ENCODE assay signal across 8 mouse cellular contexts in the genomic region with DNA sequence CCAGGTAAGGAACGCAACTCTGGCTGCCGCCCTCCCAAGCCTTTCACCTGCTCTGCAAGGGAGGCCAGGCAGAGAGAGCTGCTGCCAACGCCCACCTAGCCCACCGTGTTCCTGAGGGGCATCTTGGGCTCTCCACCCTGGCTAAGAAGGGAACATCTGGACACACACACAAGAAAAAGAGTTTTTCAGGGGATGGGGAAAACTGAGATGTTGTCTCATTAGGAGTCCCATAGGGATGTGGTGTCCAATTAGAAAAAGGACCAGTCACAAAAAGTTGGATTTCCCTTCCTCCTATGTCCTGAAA. TPM values are rescaled to one million over a fixed set of nuclear protein-coding genes. Genes with fewer than 3 reads are reported as not detected.
DNase-seq lines count a peak whose midpoint lies in the region; ATAC-seq and TF ChIP-seq lines count a peak whose summit lies in the region.

No protein-coding gene starts in this region.

- no peak overlapping the region for H3K9ac ChIP-seq in heart, embryonic 11.5 days (ENCODE audit: low read depth, low read length)
- peak overlapping the region; percentile 62; the same call in 1 of the 2 replicates for H3K9ac ChIP-seq in forebrain, postnatal 0 days
- no peak overlapping the region; the same call in 1 of the 2 replicates for H3K9ac ChIP-seq in liver, embryonic 16.5 days (ENCODE audit: low read depth, low read length)

- H3K4me2 ChIP-seq in heart, embryonic 11.5 days: peak overlapping the region; percentile 77
- H3K4me2 ChIP-seq in forebrain, postnatal 0 days (ENCODE audit: low read depth): peak overlapping the region; percentile 55
- H3K4me2 ChIP-seq in liver, embryonic 16.5 days (ENCODE audit: low read depth, low read length): peak overlapping the region; percentile 90

- H3K36me3 ChIP-seq in heart, embryonic 11.5 days (ENCODE audit: control insufficient read depth, insufficient read depth, low read length): no peaks in the 10 kb centered on the region
- H3K36me3 ChIP-seq in E14TG2a.4 (ENCODE audit: insufficient read depth, low read length): no peaks in the 10 kb centered on the region
- no peaks in the 10 kb centered on the region for H3K36me3 ChIP-seq in forebrain, postnatal 0 days (ENCODE audit: insufficient read depth)
- H3K36me3 ChIP-seq in liver, embryonic 16.5 days (ENCODE audit: control insufficient read depth, insufficient read depth): no peaks in the 10 kb centered on the region

- no peaks in the 10 kb centered on the region for H3K9me3 ChIP-seq in heart, embryonic 11.5 days (replicated peaks; ENCODE audit: control insufficient read depth, low read length)
- no peaks in the 10 kb centered on the region for H3K9me3 ChIP-seq in E14TG2a.4 (ENCODE audit: low read length)
- no peaks in the 10 kb centered on the region for H3K9me3 ChIP-seq in forebrain, postnatal 0 days (ENCODE audit: low read length)
- H3K9me3 ChIP-seq in liver, embryonic 16.5 days (replicated peaks; ENCODE audit: control insufficient read depth, low read length): no peaks in the 10 kb centered on the region

- no peaks in the 10 kb centered on the region; the same call in 1 of the 2 replicates for H3K27me3 ChIP-seq in heart, embryonic 11.5 days (ENCODE audit: control insufficient read depth, insufficient read depth, low read length)
- peaks cover 2% of the 10 kb centered on the region; the same call in 1 of the 2 replicates for H3K27me3 ChIP-seq in E14TG2a.4 (ENCODE audit: insufficient read depth, low read length)
- H3K27me3 ChIP-seq in forebrain, postnatal 0 days (ENCODE audit: insufficient read depth, low read length): no peaks in the 10 kb centered on the region
- 0 out of 2 replicates have a peak, but pooled peaks cover 2% of the 10 kb centered on the region for H3K27me3 ChIP-seq in liver, embryonic 16.5 days (ENCODE audit: control insufficient read depth, insufficient read depth, low read depth, low read length)

- peak overlapping the region; percentile 52 for H3K4me3 ChIP-seq in heart, embryonic 11.5 days (ENCODE audit: low read depth, low read length)
- peak overlapping the region; percentile 82 for H3K4me3 ChIP-seq in E14TG2a.4 (replicated peaks; ENCODE audit: low read length)
- peak overlapping the region; percentile 54 for H3K4me3 ChIP-seq in forebrain, postnatal 0 days (ENCODE audit: low read depth, low read length)
- H3K4me3 ChIP-seq in liver, embryonic 16.5 days (ENCODE audit: low read depth, low read length): peak overlapping the region; percentile 74

- 14% methylated on average over 4 of the region's 4 CpGs for WGBS in heart, embryonic 11.5 days (ENCODE audit: insufficient replicate concordance)
- 30% methylated on average over 4 of the region's 4 CpGs for WGBS in forebrain, postnatal 0 days
- 14% methylated on average over 4 of the region's 4 CpGs for WGBS in liver, embryonic 16.5 days (ENCODE audit: insufficient replicate concordance)

- no peak for DNase-seq in heart, adult 8-10 months (ENCODE audit: low spot score)
- no peak for DNase-seq in forebrain, postnatal 0 days
- DNase-seq in thymus, postnatal 14 days: no peak
- DNase-seq in cerebellum, postnatal 4 days (ENCODE audit: low spot score in 2 of 2): no peak
- no peak for DNase-seq in B cell, adult 2 months

- no peak overlapping the region for H3K27ac ChIP-seq in heart, embryonic 11.5 days (ENCODE audit: low read depth, low read length)
- H3K27ac ChIP-seq in forebrain, postnatal 0 days (ENCODE audit: low read depth, low read length): no peak overlapping the region
- no peak overlapping the region for H3K27ac ChIP-seq in liver, embryonic 16.5 days (ENCODE audit: low read length)

- ATAC-seq in heart, embryonic 11.5 days (replicated peaks; ENCODE audit: insufficient number of reproducible peaks, low FRiP score, low TSS enrichment): no peak
- no peak for ATAC-seq in forebrain, postnatal 0 days
- no peak for ATAC-seq in liver, embryonic 16.5 days (ENCODE audit: low read depth)

- no peaks in the 10 kb centered on the region for H3K4me1 ChIP-seq in heart, embryonic 11.5 days (ENCODE audit: control insufficient read depth, insufficient read depth, low read length)
- H3K4me1 ChIP-seq in E14TG2a.4 (replicated peaks; ENCODE audit: low read depth, low read length): no peaks in the 10 kb centered on the region
- H3K4me1 ChIP-seq in forebrain, postnatal 0 days (ENCODE audit: insufficient read depth): no peaks in the 10 kb centered on the region
- no peaks in the 10 kb centered on the region; the same call in 1 of the 2 replicates for H3K4me1 ChIP-seq in liver, embryonic 16.5 days (ENCODE audit: control insufficient read depth, low read depth, low read length)

- TF ChIP-seq CTCF in E14TG2a.4 (conservative IDR thresholded peaks at IDR 0.05; ENCODE audit: low read length): no peak
- no peak for TF ChIP-seq CTCF in forebrain, postnatal 0 days (IDR thresholded peaks at IDR 0.05; ENCODE audit: low read depth)

RNA-seq across cellular contexts. Expression of gene Reps2, which starts 0.3 kb away (rescaled TPM):
- 0.36 and 0.61 TPM in 2 replicates for polyA plus RNA-seq in heart, embryonic 11.5 days (2014; fragmentation: Nextera tagmentation; extraction: Ambion mirVana)
- total RNA-seq in heart, adult 8-10 months (2022): 1 to 10 TPM; 1.1 to 2.1 (median 1.3) TPM
- 31.5 and 41.2 TPM in 2 replicates for total RNA-seq in forebrain, postnatal 0 days (2014; rRNA removed)
- polyA plus RNA-seq in forebrain, postnatal 0 days (2015; fragmentation: Nextera tagmentation; extraction: Ambion mirVana): 3.0 and 5.1 TPM in 2 replicates
- 0.73 and 0.76 TPM in 2 replicates for polyA plus RNA-seq in liver, embryonic 16.5 days (2015; fragmentation: Nextera tagmentation; extraction: Ambion mirVana)
